Mouse (Mus musculus): ENCODE measurements around the gene Grb2. TPM values are rescaled to one million over a fixed set of nuclear protein-coding genes. Genes with fewer than 3 reads are reported as not detected.

Grb2 gene
- polyA plus RNA-seq, 1 experiment from 2014 or later: 76.0 TPM

GRCm38 (mm10) chr11:115709829-115710559 lies 1.6 kb upstream of the Grb2 start:
- Histone ChIP-seq H3K4me1 (peaks cover 28% of the 10 kb centered on the region), H3K4me3 (peak overlapping the region; percentile 88), H3K9me3 (no peaks in the 10 kb centered on the region), H3K27ac (replicated peaks) (no peak overlapping the region), H3K27me3 (replicated peaks; ENCODE audit: low read depth, poor library complexity, severe bottlenecking) (no peaks in the 10 kb centered on the region), H3K36me3 (replicated peaks) (no peaks in the 10 kb centered on the region)
- WGBS: 55% methylated on average over 6 of the region's 6 CpGs
- DNase-seq (ENCODE audit: low spot score): no peak

DNA sequence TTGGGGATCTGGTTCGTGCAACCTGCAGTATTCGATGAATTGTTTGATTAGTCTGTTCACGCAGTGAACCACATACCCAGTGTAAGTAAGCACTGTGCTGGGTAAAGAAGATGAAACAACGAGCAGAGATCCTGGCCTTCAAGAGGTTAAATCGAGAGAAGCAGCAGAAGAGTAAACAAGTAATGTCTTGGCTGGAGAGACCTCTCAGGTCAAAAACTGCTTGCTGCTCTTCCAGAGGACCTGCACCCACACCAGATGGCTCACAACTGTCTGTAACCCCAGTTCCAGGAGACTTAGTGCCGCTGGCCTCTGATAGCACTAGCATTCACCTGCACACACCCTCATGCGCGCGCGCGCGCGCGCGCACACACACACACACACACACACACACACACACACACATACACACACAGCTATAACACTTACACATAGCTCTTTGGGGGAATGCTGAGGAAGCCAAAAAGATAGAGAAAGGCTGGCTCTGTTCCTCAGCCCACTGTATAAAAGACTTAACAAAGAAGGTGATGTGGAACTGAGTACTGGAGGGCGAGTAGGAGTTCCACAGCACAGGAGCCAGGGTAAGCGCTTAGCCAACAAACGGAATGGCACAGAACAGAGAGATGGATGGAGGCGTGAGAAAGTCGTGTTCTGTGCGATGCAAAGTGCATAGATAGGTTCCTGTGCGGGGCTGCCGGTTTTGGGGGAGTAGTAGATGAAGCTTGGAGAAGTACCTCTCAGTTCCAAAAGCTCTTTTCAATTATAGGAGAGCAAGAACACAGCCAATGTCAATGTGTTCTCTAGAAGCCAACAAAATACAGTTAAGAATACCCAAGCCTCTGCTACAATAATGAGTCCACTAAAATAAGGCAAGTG lies 795 bp upstream of the Grb2 start:
- WGBS: 1% methylated on average over 23 of the region's 23 CpGs
- DNase-seq (ENCODE audit: low spot score): peak; percentile 48

GRCm38 (mm10) chr11:115707313-115708208 lies 836 bp downstream of the Grb2 start:
- DNase-seq (ENCODE audit: low spot score): peak; percentile 69
- Histone ChIP-seq H3K4me3 (peak overlapping the region; percentile 88), H3K4me1 (peaks cover 28% of the 10 kb centered on the region), H3K9me3 (no peaks in the 10 kb centered on the region), H3K27me3 (replicated peaks; ENCODE audit: low read depth, poor library complexity, severe bottlenecking) (no peaks in the 10 kb centered on the region), H3K36me3 (replicated peaks) (no peaks in the 10 kb centered on the region), H3K27ac (replicated peaks) (peak overlapping the region; percentile 94)
- under 1% methylated on average over 44 of the region's 44 CpGs for WGBS

More for the DNA sequence above, 795 bp upstream of the Grb2 start:
- H3K27me3 ChIP-seq (replicated peaks; ENCODE audit: low read depth, poor library complexity, severe bottlenecking): no peaks in the 10 kb centered on the region
- H3K27ac ChIP-seq (replicated peaks): peak overlapping the region; percentile 94
- H3K4me3 ChIP-seq: peak overlapping the region; percentile 88
- peaks cover 28% of the 10 kb centered on the region for H3K4me1 ChIP-seq
- H3K36me3 ChIP-seq (replicated peaks): no peaks in the 10 kb centered on the region
- H3K9me3 ChIP-seq: no peaks in the 10 kb centered on the region

GRCm38 (mm10) chr11:115706584-115706983 lies 1.8 kb downstream of the Grb2 start:
- WGBS: 95% methylated on average over 10 of the region's 10 CpGs
- Histone ChIP-seq H3K27ac (replicated peaks) (no peak overlapping the region), H3K9me3 (no peaks in the 10 kb centered on the region), H3K27me3 (replicated peaks; ENCODE audit: low read depth, poor library complexity, severe bottlenecking) (no peaks in the 10 kb centered on the region), H3K4me1 (peaks cover 28% of the 10 kb centered on the region), H3K36me3 (replicated peaks) (no peaks in the 10 kb centered on the region), H3K4me3 (peak overlapping the region; percentile 88)
- DNase-seq (ENCODE audit: low spot score): no peak

GRCm38 (mm10) chr11:115705561-115705960 lies 2.8 kb downstream of the Grb2 start:
- Histone ChIP-seq H3K27ac (replicated peaks) (no peak overlapping the region), H3K4me3 (no peak overlapping the region), H3K36me3 (replicated peaks) (no peaks in the 10 kb centered on the region), H3K9me3 (no peaks in the 10 kb centered on the region), H3K4me1 (peaks cover 32% of the 10 kb centered on the region), H3K27me3 (replicated peaks; ENCODE audit: low read depth, poor library complexity, severe bottlenecking) (no peaks in the 10 kb centered on the region)
- DNase-seq (ENCODE audit: low spot score): no peak
- WGBS: 86% methylated on average over 2 of the region's 2 CpGs

- no peaks in the 10 kb centered on the region for H3K27me3 ChIP-seq (replicated peaks; ENCODE audit: low read depth, poor library complexity, severe bottlenecking)
- H3K4me1 ChIP-seq: peaks cover 38% of the 10 kb centered on the region
- DNase-seq (ENCODE audit: low spot score): no peak
- no peak overlapping the region for H3K4me3 ChIP-seq
- 95% methylated on average over 10 of the region's 10 CpGs for WGBS
- no peaks in the 10 kb centered on the region for H3K9me3 ChIP-seq
- H3K36me3 ChIP-seq (replicated peaks): no peaks in the 10 kb centered on the region
- H3K27ac ChIP-seq (replicated peaks): no peak overlapping the region
Observed at GRCm38 (mm10) chr11:115704648-115705047, 3.7 kb downstream of the Grb2 start.

DNA sequence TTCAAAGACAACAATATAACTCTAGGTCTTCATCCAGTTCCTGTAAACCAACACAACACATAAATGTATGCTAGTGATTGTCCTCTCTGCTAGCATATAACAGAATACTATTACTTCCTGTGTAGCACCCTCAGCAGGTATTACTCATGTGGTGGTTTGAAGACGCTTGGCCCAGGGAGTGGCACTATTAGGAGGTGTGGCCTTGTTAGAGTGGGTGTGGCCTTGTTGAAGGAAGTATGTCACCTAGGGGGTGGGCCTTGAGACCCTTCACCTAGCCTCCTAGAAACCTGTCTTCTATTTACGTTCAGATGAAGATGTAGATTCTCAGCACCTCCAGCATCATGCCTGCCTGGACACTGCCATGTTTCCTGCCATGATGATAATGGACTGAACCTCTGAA lies 4.9 kb downstream of the Grb2 start:
- Histone ChIP-seq H3K36me3 (replicated peaks) (peaks cover under 1% of the 10 kb centered on the region; the same call in 1 of the 2 replicates), H3K27me3 (replicated peaks; ENCODE audit: low read depth, poor library complexity, severe bottlenecking) (no peaks in the 10 kb centered on the region)
- no peak for DNase-seq (ENCODE audit: low spot score)

GRCm38 (mm10) chr11:115698986-115699728 lies 9.2 kb downstream of the Grb2 start:
- H3K27me3 ChIP-seq (replicated peaks; ENCODE audit: low read depth, poor library complexity, severe bottlenecking): no peaks in the 10 kb centered on the region
- peaks cover 28% of the 10 kb centered on the region for H3K36me3 ChIP-seq (replicated peaks)
- H3K4me1 ChIP-seq: peaks cover 21% of the 10 kb centered on the region
- DNase-seq (ENCODE audit: low spot score): peak; percentile 85
- peak overlapping the region; percentile 66 for H3K4me3 ChIP-seq
- peak overlapping the region; percentile 75 for H3K27ac ChIP-seq (replicated peaks)
- H3K9me3 ChIP-seq: no peaks in the 10 kb centered on the region
- 13% methylated on average over 17 of the region's 17 CpGs for WGBS

More for the DNA sequence above, 4.9 kb downstream of the Grb2 start:
- 82% methylated on average over 2 of the region's 2 CpGs for WGBS
- Histone ChIP-seq H3K27ac (replicated peaks) (no peak overlapping the region), H3K4me3 (no peak overlapping the region), H3K4me1 (peaks cover 38% of the 10 kb centered on the region), H3K9me3 (no peaks in the 10 kb centered on the region)

GRCm38 (mm10) chr11:115697722-115698121 lies 10.7 kb downstream of the Grb2 start:
- no peaks in the 10 kb centered on the region for H3K9me3 ChIP-seq
- H3K36me3 ChIP-seq (replicated peaks): peaks cover 28% of the 10 kb centered on the region
- H3K27ac ChIP-seq (replicated peaks): no peak overlapping the region
- 88% methylated on average over 3 of the region's 3 CpGs for WGBS
- no peak for DNase-seq (ENCODE audit: low spot score)
- H3K27me3 ChIP-seq (replicated peaks; ENCODE audit: low read depth, poor library complexity, severe bottlenecking): no peaks in the 10 kb centered on the region
- peaks cover 21% of the 10 kb centered on the region for H3K4me1 ChIP-seq
- H3K4me3 ChIP-seq: no peak overlapping the region

- Histone ChIP-seq H3K9me3 (no peaks in the 10 kb centered on the region), H3K4me3 (no peak overlapping the region), H3K27ac (replicated peaks) (no peak overlapping the region), H3K36me3 (replicated peaks) (peaks cover 28% of the 10 kb centered on the region), H3K27me3 (replicated peaks; ENCODE audit: low read depth, poor library complexity, severe bottlenecking) (no peaks in the 10 kb centered on the region), H3K4me1 (peaks cover 21% of the 10 kb centered on the region)
- no peak for DNase-seq (ENCODE audit: low spot score)
- WGBS: 95% methylated on average over 2 of the region's 2 CpGs
Observed at GRCm38 (mm10) chr11:115697091-115697490, 11.3 kb downstream of the Grb2 start.

DNA sequence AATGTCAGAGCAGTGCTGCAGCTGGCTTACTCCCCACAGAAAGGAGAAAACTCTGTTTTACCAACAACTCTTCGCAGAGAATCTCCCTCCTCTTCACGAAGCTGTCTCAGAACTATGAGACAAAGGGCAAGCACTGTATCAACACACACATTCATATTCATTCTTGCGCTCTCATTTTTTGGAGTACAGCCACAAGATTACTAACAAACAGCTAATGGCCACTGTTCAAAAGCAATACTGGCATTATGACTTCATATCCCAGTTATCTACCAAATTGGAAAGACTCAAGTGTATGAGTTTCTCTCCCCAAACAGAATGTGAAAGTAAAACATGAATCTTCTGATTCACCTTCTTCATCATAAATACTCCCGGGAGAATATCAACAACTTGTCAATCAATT lies 11.9 kb downstream of the Grb2 start:
- Histone ChIP-seq H3K4me3 (no peak overlapping the region), H3K36me3 (replicated peaks) (peaks cover 30% of the 10 kb centered on the region), H3K9me3 (no peaks in the 10 kb centered on the region), H3K27ac (replicated peaks) (no peak overlapping the region), H3K27me3 (replicated peaks; ENCODE audit: low read depth, poor library complexity, severe bottlenecking) (no peaks in the 10 kb centered on the region), H3K4me1 (peaks cover 21% of the 10 kb centered on the region)
- DNase-seq (ENCODE audit: low spot score): no peak
- 88% methylated on average over 4 of the region's 4 CpGs for WGBS

Measured in embryonic facial prominence, embryonic 10.5 days (tissue).